Mouse (Mus musculus) liver, embryonic 15.5 days (tissue): ENCODE results near the gene Ndrg3. TPM values are rescaled to one million over a fixed set of nuclear protein-coding genes. Genes with fewer than 3 reads are reported as not detected.
A peak's percentile ranks its signal among the peaks of the same experiment; 100 is the strongest.
"Not testable (repeated sequence)": the region's sequence is repeated elsewhere in the genome, so short reads cannot be mapped to it uniquely, and the experiment has no call there.

ENCODE experiments used
- ATAC-seq: fragments of 200-750 bp; cut with Nextera tagmentation; 2 replicates; pipeline ENCODE4 v1.8.0; 2017; ENCODE audit warnings: moderate number of reproducible peaks, mild to moderate bottlenecking, moderate library complexity; ENCODE audit not compliant: insufficient read depth
- H3K27ac ChIP-seq: fragments of 300-500 bp; sonication (generic); replicated peaks from 2 replicates; pipeline ENCODE4 v1.5.1; 2015; ENCODE audit warnings: mild to moderate bottlenecking, inconsistent platforms
- H3K27me3 ChIP-seq: fragments of 300-500 bp; sonication (generic); 2 replicates; pipeline ENCODE4 v1.6.1; 2015; ENCODE audit warnings: mild to moderate bottlenecking, inconsistent platforms
- H3K36me3 ChIP-seq: fragments of 300-500 bp; sonication (generic); replicated peaks from 2 replicates; pipeline ENCODE4 v1.6.1; 2015; ENCODE audit warnings: moderate library complexity, mild to moderate bottlenecking, inconsistent platforms
- H3K4me1 ChIP-seq: fragments of 300-500 bp; sonication (generic); replicated peaks from 2 replicates; pipeline ENCODE4 v1.6.1; 2015; ENCODE audit warnings: inconsistent platforms
- H3K4me2 ChIP-seq: fragments of 300-500 bp; sonication (generic); 2 replicates; pipeline ENCODE4 v1.6.1; 2015; ENCODE audit warnings: moderate library complexity, mild to moderate bottlenecking, inconsistent platforms
- H3K4me3 ChIP-seq: fragments of 300-500 bp; sonication (generic); replicated peaks from 2 replicates; pipeline ENCODE4 v1.5.1; 2015; ENCODE audit warnings: mild to moderate bottlenecking, inconsistent platforms
- H3K9ac ChIP-seq: fragments of 300-500 bp; sonication (generic); 2 replicates; pipeline ENCODE4 v1.6.1; 2015; ENCODE audit warnings: moderate library complexity, mild to moderate bottlenecking, inconsistent platforms
- H3K9me3 ChIP-seq: fragments of 300-500 bp; sonication (generic); replicated peaks from 2 replicates; pipeline ENCODE4 v1.6.1; 2016; ENCODE audit warnings: inconsistent platforms
- WGBS: fragments of 180-500 bp; shearing (Covaris S2); methylation state at CpG from one replicate; pipeline ENCODE4 v1.1.7; 2015; ENCODE audit warnings: mixed read lengths; ENCODE audit not compliant: insufficient replicate concordance; 5-methylcytosine and 5-hydroxymethylcytosine counted together
- polyA plus RNA-seq: library from polyadenylated mRNA; unstranded; fragments of >200 nt; fragmentation: Nextera tagmentation; extraction: Ambion mirVana; gene quantifications from 2 replicates; pipeline ENCODE4 v1.2.1, GENCODE M21; 2015

Ndrg3 gene
- polyA plus RNA-seq, 1 experiment from 2014 or later = 32.9 TPM

DNA sequence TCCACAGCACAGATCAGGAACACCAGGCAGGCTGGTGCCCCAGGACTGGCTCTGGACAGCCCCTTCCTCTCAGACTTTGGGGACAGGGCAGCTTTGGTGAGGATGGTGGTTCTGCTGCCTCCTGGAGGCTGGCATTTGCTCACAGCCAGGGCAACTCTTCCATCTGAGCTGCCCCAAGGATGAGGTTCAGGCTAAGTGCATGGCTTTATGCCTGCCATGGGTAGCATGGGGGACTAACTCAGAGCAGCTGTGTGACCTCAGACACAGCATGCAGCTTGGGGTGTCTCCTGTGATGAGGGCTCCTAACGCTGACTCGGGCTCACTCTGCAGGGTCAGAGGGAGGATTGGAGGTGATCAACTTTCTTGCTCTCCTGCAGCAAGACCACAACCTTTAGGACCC lies 106.2 kb downstream of the Ndrg3 start:
- not testable (repeated sequence) for H3K27me3 ChIP-seq, H3K4me2 ChIP-seq, H3K4me3 ChIP-seq, H3K36me3 ChIP-seq, ATAC-seq, H3K9ac ChIP-seq, H3K9me3 ChIP-seq
- WGBS = 64% methylated on average over 2 of the region's 2 CpGs
- 0 out of 2 replicates have a peak overlapping the region, but pooled peaks have one; percentile 56 for H3K27ac ChIP-seq
- H3K4me1 ChIP-seq = peaks cover 52% of the 10 kb centered on the region

DNA sequence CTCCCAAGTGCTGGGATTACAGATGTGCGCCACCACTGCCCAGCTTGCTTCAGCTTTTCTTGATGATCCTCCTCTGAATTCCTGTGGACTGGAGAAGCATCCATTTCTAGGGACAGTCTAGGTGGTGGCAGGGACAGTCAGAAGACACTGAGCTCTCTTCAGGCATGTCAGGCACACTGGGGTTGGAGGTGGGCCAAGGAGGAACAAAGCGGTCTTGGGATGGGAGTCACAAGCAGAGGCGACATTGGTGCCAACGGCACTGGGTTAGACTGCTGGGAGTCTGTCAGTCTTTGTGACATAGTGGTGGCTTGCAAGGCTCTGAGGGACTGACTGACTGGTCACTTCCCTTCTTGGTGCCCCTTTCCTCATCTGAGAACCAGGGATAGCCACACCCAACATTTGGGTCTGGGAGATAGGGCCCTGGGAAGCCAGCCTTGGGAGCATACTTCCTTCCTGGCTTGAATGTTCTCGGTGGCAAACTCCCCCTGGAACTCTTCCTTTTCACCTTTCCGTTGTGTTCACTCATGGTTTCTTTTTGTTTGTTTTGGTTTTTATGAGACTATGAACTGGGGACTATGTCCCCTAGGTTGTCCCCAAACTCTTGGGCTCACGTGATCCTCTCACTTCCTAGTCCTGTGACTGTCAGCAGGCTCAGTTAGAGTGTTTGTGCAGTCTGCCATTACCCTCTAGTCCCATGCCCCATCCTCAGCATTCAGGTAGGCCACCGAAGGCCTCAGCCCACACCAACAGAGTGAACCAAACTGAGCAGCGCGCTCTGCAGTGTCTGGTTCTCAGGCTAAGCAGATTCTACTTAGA lies 107.3 kb downstream of the Ndrg3 start:
- H3K9me3 ChIP-seq = no peaks in the 10 kb centered on the region
- H3K27me3 ChIP-seq = no peaks in the 10 kb centered on the region
- 0 out of 2 replicates have a peak overlapping the region, but pooled peaks have one; percentile 2 for H3K4me3 ChIP-seq
- H3K4me2 ChIP-seq = peak overlapping the region; percentile 40
- WGBS = 51% methylated on average over 10 of the region's 10 CpGs
- peak overlapping the region; percentile 56 for H3K27ac ChIP-seq
- peak; percentile 28; the same call in 1 of the 2 replicates for ATAC-seq
- no peaks in the 10 kb centered on the region for H3K36me3 ChIP-seq
- peaks cover 61% of the 10 kb centered on the region for H3K4me1 ChIP-seq
- H3K9ac ChIP-seq = 0 out of 2 replicates have a peak overlapping the region, but pooled peaks have one; percentile 39

DNA sequence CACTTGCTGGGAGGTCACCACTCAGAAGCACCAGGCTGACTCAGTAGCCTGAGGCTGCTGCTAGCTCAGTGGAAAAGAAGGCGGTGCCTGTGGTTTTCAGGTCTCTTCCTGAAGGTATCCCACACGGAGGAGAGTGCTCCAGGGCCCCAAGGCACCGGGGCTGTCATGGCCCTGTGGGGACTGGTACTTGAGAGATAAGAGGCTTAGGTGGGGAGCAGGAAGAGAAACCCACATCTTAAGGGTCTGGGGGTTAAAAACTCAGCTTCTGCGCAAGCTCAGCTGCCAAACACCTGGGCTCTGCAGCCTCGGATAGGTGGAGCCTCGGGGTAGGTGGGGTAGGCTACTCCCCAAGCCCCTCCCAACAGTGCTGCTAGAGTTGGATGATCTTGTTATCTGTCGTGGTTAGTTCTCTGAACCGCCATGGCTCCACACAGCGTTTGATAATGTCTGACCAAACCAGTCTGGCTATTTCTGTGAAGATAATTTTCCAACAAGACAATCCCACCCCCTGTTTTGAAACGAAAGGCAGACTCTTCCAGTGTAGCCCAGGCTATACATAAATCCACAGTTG lies 109.3 kb downstream of the Ndrg3 start:
- Histone ChIP-seq H3K9me3 (no peaks in the 10 kb centered on the region), H3K27me3 (no peaks in the 10 kb centered on the region), H3K4me1 (peaks cover 69% of the 10 kb centered on the region), H3K9ac (peak overlapping the region; percentile 33), H3K36me3 (no peaks in the 10 kb centered on the region), H3K27ac (peak overlapping the region; percentile 88), H3K4me2 (peak overlapping the region; percentile 76), H3K4me3 (peak overlapping the region; percentile 38)
- WGBS = 7% methylated on average over 10 of the region's 10 CpGs
- ATAC-seq = peak; percentile 95

DNA sequence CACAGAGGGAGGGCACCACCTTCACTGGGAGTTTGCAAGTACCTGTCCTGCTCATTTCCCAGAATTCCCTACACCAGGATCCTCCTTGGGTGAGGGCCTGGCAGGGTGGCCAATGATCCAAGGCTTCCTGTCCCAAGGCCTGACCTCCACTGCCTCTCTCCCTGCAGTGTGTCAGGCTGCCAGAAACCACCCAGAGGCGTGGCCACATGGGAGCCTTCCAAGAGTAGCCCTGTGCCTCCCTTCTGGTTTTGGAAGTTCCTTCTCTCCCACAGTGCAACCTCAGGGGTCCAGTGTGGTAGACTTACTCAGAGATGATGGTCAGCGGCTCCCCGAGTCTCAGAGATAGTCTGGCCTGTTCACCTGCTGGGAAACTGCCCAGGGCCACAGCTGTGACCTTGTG lies 112.3 kb downstream of the Ndrg3 start:
- Histone ChIP-seq H3K4me2 (no peak overlapping the region), H3K27ac (peak overlapping the region; percentile 45; the same call in 1 of the 2 replicates), H3K36me3 (peaks cover 9% of the 10 kb centered on the region), H3K9ac (no peak overlapping the region), H3K4me1 (peaks cover 55% of the 10 kb centered on the region), H3K4me3 (no peak overlapping the region), H3K27me3 (no peaks in the 10 kb centered on the region), H3K9me3 (no peaks in the 10 kb centered on the region)
- 67% methylated on average over 3 of the region's 3 CpGs for WGBS
- no peak for ATAC-seq

DNA sequence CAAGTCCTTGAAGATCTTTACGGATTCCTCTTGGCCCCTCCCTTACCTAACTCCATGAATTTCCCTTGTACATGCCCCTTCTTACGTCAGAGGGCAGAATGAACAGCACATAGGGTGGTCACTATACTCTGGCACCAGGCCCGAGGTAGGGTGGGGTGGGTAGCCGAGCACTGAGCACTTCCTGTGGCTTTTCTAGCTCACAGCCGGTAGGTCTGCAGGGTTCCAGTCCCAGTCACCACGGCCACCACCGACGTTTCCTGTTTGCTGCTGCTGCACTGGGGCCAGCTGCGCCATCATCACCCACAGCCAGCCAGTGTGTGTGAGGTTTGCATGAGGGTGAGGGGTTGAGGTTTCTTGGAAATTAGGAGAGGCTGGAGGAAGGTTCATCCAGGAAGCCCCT lies 114.1 kb downstream of the Ndrg3 start:
- H3K4me1 ChIP-seq = peaks cover 49% of the 10 kb centered on the region
- no peaks in the 10 kb centered on the region for H3K27me3 ChIP-seq
- H3K4me2 ChIP-seq = no peak overlapping the region
- H3K9ac ChIP-seq = no peak overlapping the region
- ATAC-seq = no peak
- no peaks in the 10 kb centered on the region for H3K9me3 ChIP-seq
- WGBS = 26% methylated on average over 9 of the region's 9 CpGs
- H3K36me3 ChIP-seq = peaks cover 27% of the 10 kb centered on the region
- H3K4me3 ChIP-seq = no peak overlapping the region
- no peak overlapping the region; the same call in 1 of the 2 replicates for H3K27ac ChIP-seq

Other genes with a start within 250 kb of the Ndrg3 start
- 48.1 and 52.7 TPM in 2 replicates for gene Myl9, start 216.6 kb downstream of the Ndrg3 start, polyA plus RNA-seq
- 6.3 and 6.6 TPM in 2 replicates for gene Tgif2, start 152.0 kb downstream of the Ndrg3 start, polyA plus RNA-seq
- gene 4930518I15Rik, start 134.1 kb downstream of the Ndrg3 start, polyA plus RNA-seq = 2.0 and 2.5 TPM in 2 replicates
- 124 and 140 TPM in 2 replicates for gene Rab5if, start 128.9 kb downstream of the Ndrg3 start, polyA plus RNA-seq
- gene Sla2, start 104.9 kb downstream of the Ndrg3 start, polyA plus RNA-seq = 2.1 TPM in 2 replicates
- gene Dsn1, start 15.1 kb upstream of the Ndrg3 start, polyA plus RNA-seq = 28.9 and 29.5 TPM in 2 replicates
- 1.4 and 1.7 TPM in 2 replicates for gene Soga1, start 87.2 kb upstream of the Ndrg3 start, polyA plus RNA-seq
- not detected in 2 replicates for gene Tldc2, start 95.0 kb upstream of the Ndrg3 start, polyA plus RNA-seq
- gene Samhd1, start 143.2 kb upstream of the Ndrg3 start, polyA plus RNA-seq = 15.2 and 18.1 TPM in 2 replicates
- 19.7 and 20.9 TPM in 2 replicates for gene Rbl1, start 212.5 kb upstream of the Ndrg3 start, polyA plus RNA-seq